Mouse (Mus musculus) ES-E14 (cell line): Measurements from ENCODE around the gene Rnf212. TPM values are rescaled to one million over a fixed set of nuclear protein-coding genes. Genes with fewer than 3 reads are reported as not detected.

Source experiments
- DNase-seq: peaks from one replicate; pipeline ENCODE4 v3.0.0-alpha.2; 2013; ENCODE audit warnings: low read depth, low spot score
- H3K27ac ChIP-seq: 2 replicates; pipeline ENCODE4 v1.5.1; 2012; ENCODE audit warnings: low read depth, mild to moderate bottlenecking, low read length, moderate library complexity, mixed read lengths; ENCODE audit not compliant: poor library complexity, insufficient read depth, severe bottlenecking
- H3K36me3 ChIP-seq: 2 replicates; pipeline ENCODE4 v1.6.1; 2012; ENCODE audit warnings: mild to moderate bottlenecking, low read length, moderate library complexity, mixed read lengths; ENCODE audit not compliant: control insufficient read depth, poor library complexity, insufficient read depth, severe bottlenecking
- H3K4me1 ChIP-seq, 2 experiments: fragments of 150-350 bp in 1 of 2; sonication (generic) in 1 of 2; 2 replicates each; pipeline ENCODE4 v1.6.1; 2012; ENCODE audit warnings: low read length in 2 of 2, mild to moderate bottlenecking in 1 of 2, mixed read lengths in 1 of 2; ENCODE audit not compliant: control insufficient read depth in 2 of 2, insufficient read depth in 2 of 2, poor library complexity in 1 of 2
- H3K4me3 ChIP-seq, 2 experiments: fragments of 150-350 bp in 1 of 2; sonication (generic) in 1 of 2; 2 replicates each; pipeline ENCODE4 v1.5.1; 2012; ENCODE audit warnings: low read length in 2 of 2, low read depth in 1 of 2, mild to moderate bottlenecking in 1 of 2, mixed read lengths in 1 of 2; ENCODE audit not compliant: insufficient read depth in 1 of 2, poor library complexity in 1 of 2, severe bottlenecking in 1 of 2
- H3K9ac ChIP-seq: 2 replicates; pipeline ENCODE4 v1.6.1; 2012; ENCODE audit warnings: low read depth, mild to moderate bottlenecking, low read length, mixed read lengths; ENCODE audit not compliant: poor library complexity, insufficient read depth, severe bottlenecking
- H3K9me3 ChIP-seq: fragments of 150-350 bp; sonication (generic); 2 replicates; pipeline ENCODE4 v1.6.1; 2012; ENCODE audit warnings: low read depth, mild to moderate bottlenecking, low read length; ENCODE audit not compliant: control insufficient read depth, insufficient read depth
- CHD2 ChIP-seq: IDR thresholded peaks from 2 replicates; pipeline ENCODE4 v1.6.1; 2014; ENCODE audit warnings: mild to moderate bottlenecking, low read depth, low read length, inconsistent platforms
- HCFC1 ChIP-seq: IDR thresholded peaks from 2 replicates; pipeline ENCODE4 v1.6.1; 2012; ENCODE audit warnings: low read length, inconsistent platforms, borderline replicate concordance; ENCODE audit not compliant: insufficient read depth
- MAFK ChIP-seq: IDR thresholded peaks from 2 replicates; pipeline ENCODE4 v1.6.1; 2014; ENCODE audit warnings: mild to moderate bottlenecking, low read depth, low read length, inconsistent platforms; ENCODE audit not compliant: insufficient read depth
- ZC3H11A ChIP-seq: IDR thresholded peaks from 2 replicates; pipeline ENCODE4 v1.6.1; 2012; ENCODE audit warnings: low read depth, mild to moderate bottlenecking, inconsistent platforms, low read length, borderline replicate concordance
- ZNF384 ChIP-seq: IDR thresholded peaks from 2 replicates; pipeline ENCODE4 v1.6.1; 2012; ENCODE audit warnings: low read depth, low read length, inconsistent platforms
- in situ Hi-C, 2 experiments: fragments of 600-800 bp; cut with MboI; formaldehyde crosslinking; loops; one replicate each; pipeline ENCODE4 v1.15.1; 2025; ENCODE audit warnings: low sequenced_read_pairs in 2 of 2, inconsistent platforms in 1 of 2; ENCODE audit not compliant: unreplicated experiment in 2 of 2
- total RNA-seq: library from RNA; depleted of rRNA; stranded (reverse); fragments of 300-350 nt; gene quantifications from 2 replicates; pipeline ENCODE4 v1.2.3, GENCODE M21; 2012

Rnf212 gene
- total RNA-seq, 1 experiment: 0.31 TPM

- Histone ChIP-seq H3K9ac (no peak overlapping the region), H3K4me1 (no peaks in the 10 kb centered on the region), H3K4me3 (no peak overlapping the region), H3K9me3 (no peaks in the 10 kb centered on the region), H3K36me3 (no peaks in the 10 kb centered on the region), H3K27ac (no peak overlapping the region)
- peak; percentile 60 for DNase-seq
- TF ChIP-seq CHD2 (no peak), HCFC1 (no peak), ZC3H11A (no peak), ZNF384 (no peak), MAFK (no peak)
- in situ Hi-C loops: no loop called here
Observed at GRCm38 (mm10) chr5:108743856-108744255, 30.9 kb downstream of the Rnf212 start.

GRCm38 (mm10) chr5:108742596-108742995 lies 32.2 kb downstream of the Rnf212 start:
- H3K9me3 ChIP-seq: no peaks in the 10 kb centered on the region
- DNase-seq: no peak
- H3K4me1 ChIP-seq: no peaks in the 10 kb centered on the region
- H3K9ac ChIP-seq: no peak overlapping the region
- H3K4me3 ChIP-seq: no peak overlapping the region
- H3K36me3 ChIP-seq: no peaks in the 10 kb centered on the region
- in situ Hi-C loops: no loop called here
- TF ChIP-seq CHD2 (no peak), MAFK (no peak), HCFC1 (no peak), ZC3H11A (no peak), ZNF384 (no peak)
- H3K27ac ChIP-seq: no peak overlapping the region

GRCm38 (mm10) chr5:108741844-108742243 lies 32.9 kb downstream of the Rnf212 start:
- TF ChIP-seq ZNF384 (no peak), ZC3H11A (no peak), MAFK (no peak), CHD2 (no peak), HCFC1 (no peak)
- H3K9me3 ChIP-seq: no peaks in the 10 kb centered on the region
- H3K36me3 ChIP-seq: no peaks in the 10 kb centered on the region
- no peaks in the 10 kb centered on the region for H3K4me1 ChIP-seq
- no peak for DNase-seq
- in situ Hi-C loops: no loop called here
- H3K9ac ChIP-seq: no peak overlapping the region
- no peak overlapping the region for H3K27ac ChIP-seq
- no peak overlapping the region for H3K4me3 ChIP-seq

- DNase-seq: no peak
- TF ChIP-seq HCFC1: no peak
- no peak for TF ChIP-seq MAFK
- no peak for TF ChIP-seq ZC3H11A
- TF ChIP-seq ZNF384: no peak
- TF ChIP-seq CHD2: no peak
- Histone ChIP-seq H3K36me3 (no peaks in the 10 kb centered on the region), H3K9ac (no peak overlapping the region), H3K4me1 (no peaks in the 10 kb centered on the region), H3K27ac (no peak overlapping the region), H3K4me3 (no peak overlapping the region), H3K9me3 (no peaks in the 10 kb centered on the region)
- in situ Hi-C loops: no loop called here
Observed at GRCm38 (mm10) chr5:108727425-108727824, 47.4 kb downstream of the Rnf212 start.

GRCm38 (mm10) chr5:108726557-108727248 lies 48.1 kb downstream of the Rnf212 start:
- peak; percentile 38 for DNase-seq
- H3K4me1 ChIP-seq: no peaks in the 10 kb centered on the region
- H3K27ac ChIP-seq: no peak overlapping the region
- H3K9ac ChIP-seq: no peak overlapping the region
- TF ChIP-seq MAFK (no peak), ZNF384 (no peak), CHD2 (no peak), HCFC1 (no peak), ZC3H11A (no peak; the same call in 1 of the 2 replicates)
- H3K4me3 ChIP-seq: no peak overlapping the region
- in situ Hi-C loops: no loop called here
- H3K9me3 ChIP-seq: no peaks in the 10 kb centered on the region
- H3K36me3 ChIP-seq: no peaks in the 10 kb centered on the region
